In the genomic region with DNA sequence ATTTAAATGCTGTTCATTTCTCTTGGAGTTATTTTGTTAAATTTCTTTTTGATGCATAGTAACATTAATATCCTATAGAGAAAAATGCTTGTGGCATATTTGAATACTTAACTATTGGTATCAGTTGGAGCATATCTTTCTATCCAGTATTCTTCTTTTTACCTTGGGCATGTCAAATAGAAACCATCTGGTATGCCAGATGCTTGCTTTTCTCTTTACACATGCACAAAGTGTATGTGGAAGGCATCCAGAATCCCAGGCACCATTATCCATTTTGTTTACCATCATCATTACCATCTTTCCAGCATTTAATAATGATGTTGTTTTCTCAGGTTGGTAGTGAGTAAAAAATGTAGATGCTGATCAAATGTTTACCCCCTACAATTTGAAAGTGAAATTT, we compare ENCODE assay signal across 27 mouse cellular contexts.
DNase-seq lines count a peak whose midpoint lies in the region; ATAC-seq and TF ChIP-seq lines count a peak whose summit lies in the region.
"Had no signal": no experiment of that assay in that cellular context is flagged by ENCODE, and none has a peak within 500 bp of the region (broad histone marks: within the 10 kb centered on the region; RNA-seq: fewer than 3 reads in every experiment).

No protein-coding gene starts in this region.

- H3K36me3 ChIP-seq in forebrain, embryonic 14.5 days (ENCODE audit: control insufficient read depth, insufficient read depth, low read length) = no peaks in the 10 kb centered on the region
- no peaks in the 10 kb centered on the region for H3K36me3 ChIP-seq in forebrain, postnatal 0 days (ENCODE audit: insufficient read depth)
- no peaks in the 10 kb centered on the region for H3K36me3 ChIP-seq in hindbrain, postnatal 0 days (ENCODE audit: insufficient read depth, low read length)
- no peaks in the 10 kb centered on the region for H3K36me3 ChIP-seq in hindbrain, embryonic 13.5 days
- H3K36me3 ChIP-seq: embryonic facial prominence, embryonic 10.5 days; embryonic facial prominence, embryonic 15.5 days; heart, embryonic 12.5 days; liver, embryonic 12.5 days; neural tube, embryonic 13.5 days had no signal

- no peak for TF ChIP-seq CTCF in forebrain, postnatal 0 days (IDR thresholded peaks at IDR 0.05; ENCODE audit: low read depth)
- no peak for TF ChIP-seq CTCF in hindbrain, postnatal 0 days (IDR thresholded peaks at IDR 0.05; ENCODE audit: low read depth)

- peak; percentile 80; the same call in 1 of the 2 replicates for ATAC-seq in forebrain, embryonic 14.5 days
- ATAC-seq in forebrain, postnatal 0 days = no peak
- no peak for ATAC-seq in hindbrain, postnatal 0 days
- ATAC-seq in hindbrain, embryonic 13.5 days (ENCODE audit: low FRiP score) = no peak
- ATAC-seq: CD4-positive, CD25-positive, alpha-beta regulatory T cell, adult 4 months; inflammation-experienced regulatory T-cells, adult 6 months; liver, embryonic 12.5 days; liver, postnatal 0 days had no signal

- H3K4me2 ChIP-seq in forebrain, embryonic 14.5 days (ENCODE audit: low read length) = no peak overlapping the region
- H3K4me2 ChIP-seq in forebrain, postnatal 0 days (ENCODE audit: low read depth) = no peak overlapping the region
- no peak overlapping the region for H3K4me2 ChIP-seq in hindbrain, postnatal 0 days (ENCODE audit: low read depth, low read length)
- H3K4me2 ChIP-seq in hindbrain, embryonic 13.5 days = no peak overlapping the region
- H3K4me2 ChIP-seq: embryonic facial prominence, embryonic 15.5 days; heart, embryonic 12.5 days; liver, embryonic 12.5 days; midbrain, embryonic 11.5 days; neural tube, embryonic 13.5 days had no signal

- no peaks in the 10 kb centered on the region for H3K27me3 ChIP-seq in forebrain, embryonic 14.5 days (replicated peaks; ENCODE audit: control insufficient read depth, insufficient read depth, low read length)
- no peaks in the 10 kb centered on the region for H3K27me3 ChIP-seq in forebrain, postnatal 0 days (ENCODE audit: insufficient read depth, low read length)
- no peaks in the 10 kb centered on the region for H3K27me3 ChIP-seq in hindbrain, postnatal 0 days (ENCODE audit: insufficient read depth, low read length)
- no peaks in the 10 kb centered on the region for H3K27me3 ChIP-seq in hindbrain, embryonic 13.5 days
- H3K27me3 ChIP-seq: embryonic facial prominence, embryonic 15.5 days; heart, embryonic 12.5 days; liver, embryonic 12.5 days; neural tube, embryonic 13.5 days had no signal

- DNase-seq in forebrain, embryonic 14.5 days (ENCODE audit: low spot score) = peak; percentile 79
- DNase-seq in forebrain, postnatal 0 days = no peak
- DNase-seq in hindbrain, postnatal 0 days (ENCODE audit: low spot score) = peak; percentile 35
- peak; percentile 30 for DNase-seq in brain, adult 2 months (ENCODE audit: low read depth, low spot score)
- peak; percentile 10 for DNase-seq in brain, embryonic 18.5 days (ENCODE audit: low read depth, low spot score)
- no peak for DNase-seq in frontal cortex, postnatal 14 days (ENCODE audit: low spot score in 2 of 2)
- DNase-seq: adrenal gland, postnatal 14 days; cerebellum, adult 8-10 months; heart, adult 2 months; kidney, adult 11 months; kidney, postnatal 14 days; left cerebral cortex, postnatal 4 days; liver, postnatal 0 days; lung, postnatal 36 days; right cerebral cortex, postnatal 4 days; thymus, adult 2 months; thymus, postnatal 36 days had no signal

- no peak overlapping the region for H3K9ac ChIP-seq in forebrain, embryonic 14.5 days (ENCODE audit: low read length)
- no peak overlapping the region for H3K9ac ChIP-seq in forebrain, postnatal 0 days
- H3K9ac ChIP-seq in hindbrain, postnatal 0 days (replicated peaks; ENCODE audit: low read length) = no peak overlapping the region
- no peak overlapping the region for H3K9ac ChIP-seq in hindbrain, embryonic 13.5 days
- H3K9ac ChIP-seq: embryonic facial prominence, embryonic 15.5 days; heart, embryonic 12.5 days; liver, embryonic 12.5 days; liver, postnatal 0 days; neural tube, embryonic 13.5 days had no signal

- H3K9me3 ChIP-seq in forebrain, embryonic 14.5 days (replicated peaks; ENCODE audit: control insufficient read depth, low read length) = no peaks in the 10 kb centered on the region
- H3K9me3 ChIP-seq in forebrain, postnatal 0 days (ENCODE audit: low read length) = no peaks in the 10 kb centered on the region
- no peaks in the 10 kb centered on the region for H3K9me3 ChIP-seq in hindbrain, postnatal 0 days (ENCODE audit: low read length)
- no peaks in the 10 kb centered on the region for H3K9me3 ChIP-seq in hindbrain, embryonic 13.5 days
- H3K9me3 ChIP-seq: embryonic facial prominence, embryonic 10.5 days; embryonic facial prominence, embryonic 15.5 days; heart, embryonic 12.5 days; liver, embryonic 12.5 days; neural tube, embryonic 13.5 days had no signal

- no peak overlapping the region for H3K27ac ChIP-seq in forebrain, embryonic 14.5 days (ENCODE audit: low read depth, low read length)
- H3K27ac ChIP-seq in forebrain, postnatal 0 days (ENCODE audit: low read depth, low read length) = no peak overlapping the region
- no peak overlapping the region for H3K27ac ChIP-seq in hindbrain, postnatal 0 days
- no peak overlapping the region for H3K27ac ChIP-seq in hindbrain, embryonic 13.5 days
- H3K27ac ChIP-seq: embryonic facial prominence, embryonic 10.5 days; embryonic facial prominence, embryonic 15.5 days; heart, adult 2 months; liver, embryonic 12.5 days; neural tube, embryonic 13.5 days; stomach, postnatal 0 days had no signal

- H3K4me3 ChIP-seq in forebrain, embryonic 14.5 days (ENCODE audit: low read depth, low read length) = no peak overlapping the region
- no peak overlapping the region for H3K4me3 ChIP-seq in forebrain, postnatal 0 days (ENCODE audit: low read depth, low read length)
- no peak overlapping the region for H3K4me3 ChIP-seq in hindbrain, postnatal 0 days (ENCODE audit: low read length)
- no peak overlapping the region for H3K4me3 ChIP-seq in hindbrain, embryonic 13.5 days
- H3K4me3 ChIP-seq: embryonic facial prominence, embryonic 10.5 days; embryonic facial prominence, embryonic 15.5 days; heart, adult 2 months; heart, embryonic 12.5 days; liver, embryonic 12.5 days; neural tube, embryonic 13.5 days had no signal

- no peaks in the 10 kb centered on the region for H3K4me1 ChIP-seq in forebrain, embryonic 14.5 days (ENCODE audit: control insufficient read depth, insufficient read depth, low read length)
- no peaks in the 10 kb centered on the region for H3K4me1 ChIP-seq in forebrain, postnatal 0 days (ENCODE audit: insufficient read depth)
- no peaks in the 10 kb centered on the region for H3K4me1 ChIP-seq in hindbrain, postnatal 0 days (ENCODE audit: insufficient read depth, low read length)
- no peaks in the 10 kb centered on the region for H3K4me1 ChIP-seq in hindbrain, embryonic 13.5 days (replicated peaks)
- H3K4me1 ChIP-seq: embryonic facial prominence, embryonic 10.5 days; embryonic facial prominence, embryonic 15.5 days; heart, embryonic 12.5 days; liver, embryonic 12.5 days; neural tube, embryonic 13.5 days had no signal

Comparison
In these comparisons a context has a peak if more than half of its experiments do, and no peak if none do; other contexts are left out.
1. DNase-seq: peak in forebrain, embryonic 14.5 days (single experiment), hindbrain, postnatal 0 days (single experiment), brain, adult 2 months (single experiment) and brain, embryonic 18.5 days (single experiment); none in forebrain, postnatal 0 days (single experiment) and frontal cortex, postnatal 14 days (0 of 2).